Mouse (Mus musculus): ENCODE data around the gene G6pc2. TPM values are rescaled to one million over a fixed set of nuclear protein-coding genes. Genes with fewer than 3 reads are reported as not detected.

G6pc2 gene
- total and polyA plus RNA-seq, 3 experiments, result not detected

DNA sequence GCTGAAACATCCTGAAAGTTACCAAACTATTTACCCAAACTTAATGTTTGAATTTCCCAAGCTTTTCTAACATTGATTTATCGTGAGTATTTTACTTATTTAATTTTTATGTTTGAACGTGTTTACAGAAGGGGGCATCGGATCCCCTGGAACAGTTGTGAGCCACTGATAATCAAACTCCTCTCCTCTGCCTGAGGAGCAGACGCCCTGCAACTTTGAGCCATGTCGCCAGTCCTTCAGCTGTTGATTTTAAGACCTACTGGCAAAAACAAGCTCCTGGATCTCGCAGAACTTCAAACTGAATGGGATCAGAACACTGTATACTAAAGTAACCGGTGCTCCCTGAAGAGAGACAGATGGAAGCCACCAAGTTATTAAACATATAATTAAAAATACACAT is 4.3 kb upstream of the G6pc2 start:
- H3K27ac ChIP-seq (ENCODE audit: control insufficient read depth, low read depth, low read length), result peak overlapping the region; percentile 34; the same call in 1 of the 2 replicates
- H3K9ac ChIP-seq (ENCODE audit: control insufficient read depth, low read depth, low read length, poor library complexity, severe bottlenecking), result peak overlapping the region; percentile 62
- H3K4me1 ChIP-seq (ENCODE audit: control insufficient read depth in 1 of 2, insufficient read depth in 2 of 2, low read length in 2 of 2), result 0 out of 4 replicates have a peak, but pooled peaks cover 0 to 2% of the 10 kb centered on the region in 2 experiments
- peak overlapping the region; percentile 69 to 80 for H3K4me3 ChIP-seq (ENCODE audit: control insufficient read depth in 1 of 2, insufficient read depth in 1 of 2, low read depth in 2 of 2, low read length in 2 of 2)
- H3K79me2 ChIP-seq (ENCODE audit: control insufficient read depth, insufficient read depth, low read length, poor library complexity), result peaks cover 5% of the 10 kb centered on the region; the same call in 1 of the 2 replicates
- TF ChIP-seq ZNF384 (IDR thresholded peaks at IDR 0.05; ENCODE audit: low read depth, low read length) (no peak), MEF2A (IDR thresholded peaks at IDR 0.05; ENCODE audit: extremely low read depth, insufficient replicate concordance, low read depth, low read length, poor library complexity, severe bottlenecking) (no peak), RCOR1 (IDR thresholded peaks at IDR 0.05; ENCODE audit: low read depth, low read length) (no peak), GABPA (IDR thresholded peaks at IDR 0.05; ENCODE audit: low read depth, low read length) (no peak), USF2 (IDR thresholded peaks at IDR 0.05; ENCODE audit: borderline replicate concordance in 1 of 2, insufficient read depth in 1 of 2, low read depth in 1 of 2, low read length in 2 of 2) (no peak), POLR2AphosphoS5 (IDR thresholded peaks at IDR 0.05; ENCODE audit: borderline replicate concordance, low read depth, low read length) (no peak), ZC3H11A (IDR thresholded peaks at IDR 0.05; ENCODE audit: low read depth, low read length) (no peak), USF1 (IDR thresholded peaks at IDR 0.05; ENCODE audit: low read depth, low read length) (no peak), E2F4 (IDR thresholded peaks at IDR 0.05; ENCODE audit: borderline replicate concordance, low read depth, low read length) (no peak), TCF12 (IDR thresholded peaks at IDR 0.05; ENCODE audit: low read depth, low read length) (no peak), SIN3A (IDR thresholded peaks at IDR 0.05; ENCODE audit: low read length) (no peak), CHD2 (IDR thresholded peaks at IDR 0.05; ENCODE audit: low read length) (no peak), ETS1 (IDR thresholded peaks at IDR 0.05; ENCODE audit: low read depth, low read length) (no peak), MYB (IDR thresholded peaks at IDR 0.05; ENCODE audit: low read depth, low read length) (no peak), RAD21 (IDR thresholded peaks at IDR 0.05; ENCODE audit: low read depth, low read length) (no peak), ZKSCAN1 (IDR thresholded peaks at IDR 0.05; ENCODE audit: low read depth, low read length) (no peak), MAZ (IDR thresholded peaks at IDR 0.05; ENCODE audit: low read depth, low read length) (no peak), TAL1 (IDR thresholded peaks at IDR 0.05; ENCODE audit: low read length) (no peak)
- peak; percentile 71 for DNase-seq (ENCODE audit: low read depth, low spot score)
- H3K9me3 ChIP-seq (replicated peaks; ENCODE audit: insufficient read depth, low read length), result no peaks in the 10 kb centered on the region
- no peaks in the 10 kb centered on the region for H3K27me3 ChIP-seq (ENCODE audit: control insufficient read depth in 1 of 2, insufficient read depth in 2 of 2, low read length in 2 of 2)
- H3K36me3 ChIP-seq (ENCODE audit: control insufficient read depth in 1 of 2, insufficient read depth in 2 of 2, low read length in 2 of 2), result peaks cover 5 to 6% of the 10 kb centered on the region in 2 experiments; a peak in 3 of 4 replicates

- no peak overlapping the region for H3K27ac ChIP-seq (ENCODE audit: control insufficient read depth, low read depth, low read length)
- DNase-seq (ENCODE audit: low read depth, low spot score), result no peak
- H3K9me3 ChIP-seq (replicated peaks; ENCODE audit: insufficient read depth, low read length), result no peaks in the 10 kb centered on the region
- H3K9ac ChIP-seq (ENCODE audit: control insufficient read depth, low read depth, low read length, poor library complexity, severe bottlenecking), result no peak overlapping the region
- TF ChIP-seq ZNF384 (IDR thresholded peaks at IDR 0.05; ENCODE audit: low read depth, low read length), result no peak
- no peaks in the 10 kb centered on the region for H3K27me3 ChIP-seq (ENCODE audit: control insufficient read depth in 1 of 2, insufficient read depth in 2 of 2, low read length in 2 of 2)
- peaks cover 5% of the 10 kb centered on the region; the same call in 1 of the 2 replicates for H3K79me2 ChIP-seq (ENCODE audit: control insufficient read depth, insufficient read depth, low read length, poor library complexity)
- peaks cover 0 to 3% of the 10 kb centered on the region in 2 experiments; a peak in 1 of 4 replicates for H3K36me3 ChIP-seq (ENCODE audit: control insufficient read depth in 1 of 2, insufficient read depth in 2 of 2, low read length in 2 of 2)
- no peak overlapping the region for H3K4me3 ChIP-seq (ENCODE audit: control insufficient read depth in 1 of 2, insufficient read depth in 1 of 2, low read depth in 2 of 2, low read length in 2 of 2)
- H3K4me1 ChIP-seq (ENCODE audit: control insufficient read depth in 1 of 2, insufficient read depth in 2 of 2, low read length in 2 of 2), result no peaks in the 10 kb centered on the region
These were observed 1.2 kb upstream of the G6pc2 start for GRCm38 (mm10) chr2:69209684-69210083.
